Mouse (Mus musculus) ZHBTc4 (cell line): ENCODE data around the gene Clba1.
A peak's percentile ranks its signal among the peaks of the same experiment; 100 is the strongest.

Source experiments
- DNase-seq: peaks from one replicate; pipeline ENCODE4 v3.0.0-alpha.2; 2011; ENCODE audit warnings: low read depth, low spot score

Gene Clba1

GRCm38 (mm10) chr12:112808587-112809364 is at the start of gene Clba1:
TSS of gene Clba1 (plus strand) at chr12:112808937.
- peak; percentile 98 for DNase-seq

DNA sequence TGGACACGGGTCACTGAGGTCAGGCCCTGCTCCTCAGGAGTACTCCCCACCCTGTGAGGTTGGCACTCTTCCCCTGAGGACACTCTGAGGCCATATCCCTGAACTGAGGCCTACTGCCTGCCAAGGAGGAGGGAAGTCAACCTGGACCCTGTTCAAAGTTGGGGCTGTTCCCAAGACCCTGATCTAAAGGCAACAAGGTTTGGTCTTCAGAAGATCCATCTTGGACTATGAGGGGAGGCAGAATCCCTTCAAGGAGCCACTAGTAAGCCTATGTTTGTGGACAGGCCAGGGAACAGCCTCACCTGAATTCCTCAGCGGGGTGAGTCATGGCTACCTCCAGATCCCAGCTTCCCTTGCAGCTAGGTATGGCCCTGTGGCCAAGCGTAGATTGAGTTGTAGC is 49.3 kb upstream of the Clba1 start:
- no peak for DNase-seq

- peak; percentile 42 for DNase-seq
Observed at GRCm38 (mm10) chr12:112760154-112760926, 48.4 kb upstream of the Clba1 start, which contains the start of gene Pld4. TSS of gene Pld4 (plus strand) at chr12:112760655.

GRCm38 (mm10) chr12:112761411-112761810 is 47.3 kb upstream of the Clba1 start:
- DNase-seq: no peak

GRCm38 (mm10) chr12:112762018-112762417 is 46.7 kb upstream of the Clba1 start:
- no peak for DNase-seq

GRCm38 (mm10) chr12:112763176-112763575 is 45.6 kb upstream of the Clba1 start:
- DNase-seq: no peak

DNA sequence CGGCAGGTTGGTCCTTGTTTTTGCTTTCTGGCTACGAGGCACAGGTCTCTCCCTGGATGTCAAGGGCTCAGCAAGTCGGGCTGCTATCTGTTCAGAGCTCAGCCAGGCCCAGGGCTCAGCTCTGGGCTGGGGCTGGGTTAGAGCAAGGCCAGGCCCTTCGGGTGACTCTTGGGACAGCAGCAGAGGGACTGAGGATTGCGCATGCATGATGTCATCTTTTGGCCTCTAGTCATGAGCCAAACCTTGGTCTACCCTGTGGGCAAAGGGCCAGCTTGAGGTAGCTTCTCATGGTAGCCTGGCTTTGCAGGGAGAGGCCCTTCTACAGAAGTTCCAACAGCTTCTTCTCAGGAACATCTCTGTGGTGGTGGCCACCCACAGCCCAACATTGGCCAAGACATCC is 44.6 kb upstream of the Clba1 start:
- no peak for DNase-seq

DNA sequence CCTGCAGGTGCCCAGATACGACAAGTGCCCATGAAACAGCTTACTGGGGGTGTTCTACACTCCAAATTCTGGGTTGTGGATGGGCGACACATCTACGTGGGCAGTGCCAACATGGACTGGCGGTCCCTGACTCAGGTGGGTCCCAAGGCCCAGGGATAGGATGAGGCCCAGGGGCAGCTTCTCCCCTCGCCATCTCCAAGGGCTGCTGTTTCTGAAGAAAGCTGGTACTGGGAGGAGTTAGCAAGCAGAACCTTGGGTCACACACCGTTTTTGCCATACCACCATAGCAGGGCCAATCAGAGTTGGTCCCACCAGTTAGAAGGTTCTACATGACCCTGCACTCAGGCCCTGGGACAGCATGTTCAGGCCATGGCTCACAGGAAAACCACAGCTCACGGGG is 43.7 kb upstream of the Clba1 start:
- no peak for DNase-seq

DNA sequence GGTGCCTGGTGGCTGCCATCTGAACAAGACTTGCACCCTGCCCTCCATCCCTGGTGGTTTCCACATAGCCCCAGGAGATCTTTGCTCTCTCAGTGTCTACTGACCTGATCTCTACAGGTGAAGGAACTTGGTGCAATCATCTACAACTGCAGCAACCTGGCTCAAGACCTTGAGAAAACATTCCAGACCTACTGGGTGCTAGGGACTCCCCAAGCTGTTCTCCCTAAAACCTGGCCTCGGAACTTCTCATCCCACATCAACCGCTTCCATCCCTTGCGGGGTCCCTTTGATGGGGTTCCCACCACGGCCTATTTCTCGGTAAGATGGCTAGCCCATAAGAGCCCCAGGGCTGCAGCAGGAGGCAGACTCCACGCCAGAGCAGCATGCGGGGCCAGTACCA is 42.2 kb upstream of the Clba1 start:
- no peak for DNase-seq

DNA sequence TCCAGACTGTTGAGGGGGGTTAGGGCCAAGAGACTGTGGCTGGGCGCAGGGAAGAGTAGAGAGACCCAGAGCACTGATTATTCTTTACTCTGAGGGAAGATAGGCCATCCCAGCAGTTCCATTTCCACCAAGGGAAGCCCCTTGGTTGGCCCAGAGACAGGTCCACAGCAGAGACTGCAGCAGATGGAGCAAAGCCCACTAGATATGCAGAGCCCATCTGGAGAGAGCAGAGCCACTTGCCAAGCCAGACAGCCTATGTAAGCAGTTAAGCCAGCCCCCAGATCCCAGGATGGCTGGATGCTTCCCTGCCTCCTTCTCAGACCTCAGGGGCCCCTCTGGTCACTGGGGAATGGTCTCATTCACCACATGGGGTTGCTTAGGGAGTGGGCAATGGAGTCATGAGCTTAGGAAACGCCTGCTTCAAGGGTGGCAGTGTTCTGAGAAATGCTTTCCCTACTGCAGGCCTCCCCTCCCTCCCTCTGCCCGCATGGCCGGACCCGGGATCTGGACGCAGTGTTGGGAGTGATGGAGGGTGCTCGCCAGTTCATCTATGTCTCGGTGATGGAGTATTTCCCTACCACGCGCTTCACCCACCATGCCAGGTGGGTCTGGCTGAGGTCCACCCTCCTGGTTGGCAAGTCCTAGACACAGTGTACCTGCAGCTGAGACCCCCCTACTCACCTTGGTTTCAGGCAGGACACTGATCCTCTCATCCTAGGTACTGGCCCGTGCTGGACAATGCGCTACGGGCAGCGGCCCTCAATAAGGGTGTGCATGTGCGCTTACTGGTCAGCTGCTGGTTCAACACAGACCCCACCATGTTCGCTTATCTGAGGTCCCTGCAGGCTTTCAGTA is 41.5 kb upstream of the Clba1 start:
- no peak for DNase-seq

DNA sequence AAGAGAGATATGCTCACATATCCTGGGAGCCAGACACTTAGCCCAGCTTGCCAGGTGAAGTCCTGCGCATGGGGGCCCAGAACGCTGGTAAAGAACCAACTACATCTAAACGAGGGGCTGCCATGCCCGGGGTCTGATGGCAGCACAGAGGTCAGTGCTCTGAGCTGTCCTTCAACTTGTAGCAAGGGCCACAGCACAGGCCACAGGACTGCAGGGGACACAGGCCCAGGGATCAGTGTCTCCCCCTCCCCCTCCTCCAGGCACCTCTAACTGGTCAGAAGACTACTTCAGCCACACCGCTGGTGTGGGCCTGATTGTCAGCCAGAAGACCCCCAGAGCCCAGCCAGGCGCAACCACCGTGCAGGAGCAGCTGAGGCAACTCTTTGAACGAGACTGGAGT is 40.6 kb upstream of the Clba1 start:
- DNase-seq: no peak

GRCm38 (mm10) chr12:112769031-112769430 is 39.7 kb upstream of the Clba1 start:
- DNase-seq: peak; percentile 71

GRCm38 (mm10) chr12:112769751-112770150 is 39.0 kb upstream of the Clba1 start:
- no peak for DNase-seq

GRCm38 (mm10) chr12:112770396-112770795 is 38.3 kb upstream of the Clba1 start:
- no peak for DNase-seq

GRCm38 (mm10) chr12:112772306-112772705 is 36.4 kb upstream of the Clba1 start:
- no peak for DNase-seq

DNA sequence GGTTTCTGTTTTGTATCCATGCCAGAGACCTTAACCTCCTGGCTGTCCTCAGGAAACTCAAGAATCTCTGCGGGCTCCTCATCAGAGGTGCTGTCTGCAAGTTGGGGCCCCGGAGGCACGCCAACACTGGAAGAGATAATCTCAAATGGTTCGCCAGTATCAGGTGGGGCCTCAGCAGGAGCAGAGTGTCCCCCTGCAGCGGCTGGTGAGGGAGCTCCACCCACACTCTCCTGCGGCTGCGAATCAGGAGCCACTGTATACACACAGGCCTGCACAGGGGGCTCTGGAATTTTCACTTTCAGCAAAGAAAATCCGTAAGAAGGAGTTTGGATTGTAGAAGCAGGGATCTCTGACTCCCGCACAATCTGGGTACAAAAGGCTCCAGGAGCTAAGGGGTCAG is 35.4 kb upstream of the Clba1 start:
- DNase-seq: no peak

- DNase-seq: no peak
Observed at GRCm38 (mm10) chr12:112774026-112774425, 34.7 kb upstream of the Clba1 start.

DNA sequence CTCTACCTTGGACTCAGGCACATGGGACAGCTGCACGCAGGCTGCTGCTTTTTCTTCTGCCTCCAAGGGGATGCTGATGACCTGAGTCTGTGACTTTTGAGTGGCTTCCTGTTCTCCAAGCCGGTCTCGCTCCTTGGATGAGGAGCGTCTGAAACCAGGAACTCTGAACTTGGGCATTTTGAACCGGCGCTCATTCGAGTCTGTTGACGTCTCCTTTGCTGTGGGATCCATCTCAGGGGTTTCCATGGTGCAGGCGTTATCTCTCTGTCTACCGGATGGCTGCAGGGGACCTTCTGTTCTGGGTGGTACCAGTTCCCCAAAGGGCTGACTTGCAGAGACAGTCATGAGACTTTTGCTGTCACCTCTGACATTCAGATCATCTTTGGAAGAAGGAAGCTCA is 34.3 kb upstream of the Clba1 start:
- no peak for DNase-seq

- DNase-seq: no peak
Observed at GRCm38 (mm10) chr12:112791026-112791425, 17.7 kb upstream of the Clba1 start.

GRCm38 (mm10) chr12:112793601-112794355 is 15.0 kb upstream of the Clba1 start:
- peak; percentile 86 for DNase-seq

DNA sequence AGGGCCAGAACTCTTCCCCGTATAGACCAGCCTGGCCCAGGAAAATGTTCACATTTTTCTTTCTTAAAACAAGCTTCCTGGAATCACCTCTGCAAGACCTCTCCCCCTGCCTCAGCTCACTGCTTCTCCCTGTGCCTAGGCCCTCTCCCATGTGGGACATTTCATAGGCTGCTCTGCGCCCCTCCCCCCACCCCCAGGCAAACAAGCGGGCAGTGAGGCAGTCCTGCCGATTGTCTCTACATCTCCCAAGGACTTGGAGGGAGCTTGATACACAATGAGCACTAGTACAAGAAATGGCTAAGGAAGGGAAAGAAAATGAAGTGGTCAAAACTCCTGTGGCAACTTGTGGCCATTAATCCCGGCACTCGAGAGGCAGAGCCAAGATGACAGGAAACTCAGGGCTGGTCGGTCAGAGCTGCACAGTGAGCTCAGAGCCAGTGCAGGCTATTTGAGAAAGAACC is 14.4 kb upstream of the Clba1 start:
- DNase-seq: no peak
